Comparison of ENCODE assay signal across 11 mouse cellular contexts in genomic region chr2:132943997-132944396, GRCm38 (mm10). TPM values are rescaled to one million over a fixed set of nuclear protein-coding genes. Genes with fewer than 3 reads are reported as not detected.
DNase-seq lines count a peak whose midpoint lies in the region; ATAC-seq and TF ChIP-seq lines count a peak whose summit lies in the region.
"Had no signal": no experiment of that assay in that cellular context is flagged by ENCODE, and none has a peak within 500 bp of the region (broad histone marks: within the 10 kb centered on the region; RNA-seq: fewer than 3 reads in every experiment).

No protein-coding gene starts in this region.

- no peak overlapping the region for H3K27ac ChIP-seq in lung, embryonic 16.5 days (ENCODE audit: low read length)
- H3K27ac ChIP-seq in intestine, postnatal 0 days (ENCODE audit: low read depth, low read length), result peak overlapping the region; percentile 62
- H3K27ac ChIP-seq in limb, embryonic 12.5 days, result no peak overlapping the region

- H3K4me2 ChIP-seq in lung, embryonic 16.5 days (ENCODE audit: low read depth, low read length), result peak overlapping the region; percentile 39
- peak overlapping the region; percentile 71 for H3K4me2 ChIP-seq in intestine, postnatal 0 days (replicated peaks; ENCODE audit: low read depth)
- H3K4me2 ChIP-seq in limb, embryonic 12.5 days, result no peak overlapping the region

- 18% methylated on average over 13 of the region's 13 CpGs for WGBS in lung, embryonic 16.5 days
- 17% methylated on average over 13 of the region's 13 CpGs for WGBS in intestine, postnatal 0 days
- WGBS in limb, embryonic 12.5 days, result 29% methylated on average over 13 of the region's 13 CpGs

- TF ChIP-seq CTCF in intestine, postnatal 0 days (IDR thresholded peaks at IDR 0.05; ENCODE audit: low read depth), result no peak

- no peaks in the 10 kb centered on the region for H3K9me3 ChIP-seq in lung, embryonic 16.5 days (ENCODE audit: control insufficient read depth, low read length)
- no peaks in the 10 kb centered on the region for H3K9me3 ChIP-seq in intestine, postnatal 0 days (ENCODE audit: control insufficient read depth)
- no peaks in the 10 kb centered on the region for H3K9me3 ChIP-seq in limb, embryonic 12.5 days
- H3K9me3 ChIP-seq: heart, embryonic 12.5 days had no signal

- peaks cover 27% of the 10 kb centered on the region for H3K27me3 ChIP-seq in lung, embryonic 16.5 days (ENCODE audit: control insufficient read depth, insufficient read depth, low read depth, low read length)
- 0 out of 2 replicates have a peak, but pooled peaks cover 3% of the 10 kb centered on the region for H3K27me3 ChIP-seq in intestine, postnatal 0 days (replicated peaks; ENCODE audit: control insufficient read depth, insufficient read depth, low read length)
- H3K27me3 ChIP-seq in limb, embryonic 12.5 days, result peaks cover 51% of the 10 kb centered on the region

- no peak for ATAC-seq in lung, embryonic 16.5 days (ENCODE audit: low read depth)
- no peak for ATAC-seq in intestine, postnatal 0 days
- ATAC-seq in limb, embryonic 12.5 days (ENCODE audit: insufficient number of reproducible peaks, insufficient read depth, low FRiP score, low TSS enrichment, low read depth), result no peak
- ATAC-seq: liver, postnatal 0 days had no signal

- no peaks in the 10 kb centered on the region for H3K4me1 ChIP-seq in lung, embryonic 16.5 days (replicated peaks; ENCODE audit: control insufficient read depth, insufficient read depth, low read length)
- H3K4me1 ChIP-seq in intestine, postnatal 0 days (replicated peaks; ENCODE audit: control insufficient read depth, insufficient read depth, low read length), result 0 out of 2 replicates have a peak, but pooled peaks cover 2% of the 10 kb centered on the region
- H3K4me1 ChIP-seq in limb, embryonic 12.5 days (replicated peaks), result no peaks in the 10 kb centered on the region; the same call in 1 of the 2 replicates

- DNase-seq in lung, adult 18-20 months, result no peak
- peak; percentile 11 for DNase-seq in yolk sac, embryonic 10.5 days (ENCODE audit: low spot score)
- DNase-seq in frontal cortex, postnatal 25 days (ENCODE audit: low spot score in 2 of 2), result no peak
- no peak for DNase-seq in cerebellum, adult 11 months
- DNase-seq: liver, postnatal 0 days had no signal

- H3K4me3 ChIP-seq in lung, embryonic 16.5 days (ENCODE audit: low read length), result peak overlapping the region; percentile 2; the same call in 1 of the 2 replicates
- H3K4me3 ChIP-seq in intestine, postnatal 0 days (ENCODE audit: low read depth, low read length), result peak overlapping the region; percentile 57
- 0 out of 2 replicates have a peak overlapping the region, but pooled peaks have one; percentile 13 for H3K4me3 ChIP-seq in limb, embryonic 12.5 days (replicated peaks)
- H3K4me3 ChIP-seq: myocyte had no signal

- H3K36me3 ChIP-seq in lung, embryonic 16.5 days (ENCODE audit: control insufficient read depth, insufficient read depth, low read length), result no peaks in the 10 kb centered on the region
- H3K36me3 ChIP-seq in intestine, postnatal 0 days (ENCODE audit: control insufficient read depth, insufficient read depth), result peaks cover 4% of the 10 kb centered on the region; the same call in 1 of the 2 replicates
- H3K36me3 ChIP-seq in limb, embryonic 12.5 days, result no peaks in the 10 kb centered on the region
- H3K36me3 ChIP-seq: heart, embryonic 12.5 days had no signal

- H3K9ac ChIP-seq in lung, embryonic 16.5 days (ENCODE audit: low read length), result no peak overlapping the region
- peak overlapping the region; percentile 12; the same call in 1 of the 2 replicates for H3K9ac ChIP-seq in intestine, postnatal 0 days (ENCODE audit: low read depth, low read length)
- no peak overlapping the region for H3K9ac ChIP-seq in limb, embryonic 12.5 days (replicated peaks)
- H3K9ac ChIP-seq: heart, embryonic 12.5 days; liver, postnatal 0 days had no signal

RNA-seq across cellular contexts. Expression of gene Fermt1, which starts 1.7 kb away (rescaled TPM):
- 3.7 and 4.4 TPM in 2 replicates for polyA plus RNA-seq in lung, embryonic 16.5 days (2015; fragmentation: Nextera tagmentation; extraction: Ambion mirVana)
- polyA plus RNA-seq in intestine, postnatal 0 days (2015; fragmentation: Nextera tagmentation; extraction: Ambion mirVana), result 69.7 and 77.5 TPM in 2 replicates
- 12.5 and 18.6 TPM in 2 replicates for polyA plus RNA-seq in limb, embryonic 12.5 days (2016; fragmentation: Nextera tagmentation; extraction: Ambion mirVana)
- polyA plus RNA-seq: heart, embryonic 12.5 days; myocyte; testis, adult 2 months had no signal

Comparison
In these comparisons a context has a peak if more than half of its experiments do, and no peak if none do; other contexts are left out.
1. H3K4me3 ChIP-seq: peak in every context shown above with its lines; median percentile 57 in intestine, postnatal 0 days; 13 in limb, embryonic 12.5 days; 2 in lung, embryonic 16.5 days.